Mouse (Mus musculus) urinary bladder, postnatal 14 days (tissue): Measurements from ENCODE around the gene 2010111I01Rik.

Experiments
- DNase-seq: peaks from one replicate; pipeline ENCODE4 v3.0.0; 2021; ENCODE audit warnings: low spot score

The 2010111I01Rik gene

GRCm38 (mm10) chr13:63030023-63030422, 65.3 kb downstream of the 2010111I01Rik start:
- no peak for DNase-seq

DNA sequence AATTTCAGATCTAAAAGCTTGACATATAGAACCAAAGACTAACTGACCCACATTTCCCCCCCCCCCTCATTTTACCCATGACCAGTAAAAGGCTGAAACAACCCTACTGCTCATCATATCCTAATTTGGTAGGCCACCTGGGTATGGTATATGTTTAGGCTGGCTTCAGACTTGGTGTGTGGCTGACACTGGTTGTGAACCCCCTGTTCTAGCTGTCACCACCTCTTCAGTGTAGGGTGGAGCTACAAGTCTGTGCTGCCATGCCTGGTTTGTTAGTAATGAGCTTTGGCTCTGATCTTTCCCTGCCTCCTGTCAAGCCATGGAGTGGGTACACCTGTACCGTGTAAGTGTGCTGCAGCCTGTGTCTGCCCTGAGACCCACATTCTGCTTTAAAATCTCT, 66.6 kb downstream of the 2010111I01Rik start:
- DNase-seq, result no peak

GRCm38 (mm10) chr13:63032304-63032830, 67.7 kb downstream of the 2010111I01Rik start:
- no peak for DNase-seq

GRCm38 (mm10) chr13:63032958-63033357, 68.3 kb downstream of the 2010111I01Rik start:
- no peak for DNase-seq

GRCm38 (mm10) chr13:63033364-63033763, 68.7 kb downstream of the 2010111I01Rik start:
- DNase-seq, result no peak

DNA sequence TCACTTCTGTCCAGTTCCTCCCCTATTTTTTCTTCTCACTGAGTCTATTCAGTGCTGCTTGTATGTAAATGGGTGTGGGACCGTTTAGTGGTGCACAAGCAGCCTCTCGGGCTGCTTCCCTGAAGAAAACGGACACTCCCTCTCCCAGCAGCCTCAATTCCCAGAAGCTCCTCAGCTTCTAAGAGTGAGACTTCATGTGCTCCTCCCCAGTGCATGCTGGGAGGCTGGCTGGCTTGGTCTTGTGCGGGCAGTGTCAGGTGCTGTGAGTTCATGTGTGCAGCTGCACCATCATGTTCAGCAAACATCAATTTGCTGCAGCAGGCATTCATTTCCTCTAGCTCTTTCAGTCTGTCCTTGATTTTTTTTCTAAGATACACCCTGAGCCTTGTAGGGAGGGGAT, 70.0 kb downstream of the 2010111I01Rik start:
- no peak for DNase-seq

- DNase-seq, result no peak
Observed at GRCm38 (mm10) chr13:63037906-63038305, 73.2 kb downstream of the 2010111I01Rik start.

DNA sequence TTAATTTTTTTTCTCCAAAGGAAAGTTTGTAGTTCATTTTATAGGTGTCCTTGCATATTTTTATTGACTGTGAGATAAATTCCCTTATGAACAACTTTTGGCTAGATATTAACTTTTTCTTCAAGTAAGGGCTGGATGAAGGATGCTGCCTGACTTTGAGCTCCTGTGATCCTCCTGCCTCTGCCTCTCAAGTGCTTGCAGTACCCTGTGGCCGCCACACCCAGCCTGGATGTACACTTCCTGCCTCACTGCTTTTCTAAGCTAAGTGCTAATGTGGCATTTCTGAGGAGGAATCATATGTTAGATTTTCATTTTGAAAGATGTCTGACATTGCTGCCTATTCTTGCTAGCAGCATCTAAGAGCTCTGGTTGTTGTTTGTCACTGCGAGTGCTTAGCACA, 73.7 kb downstream of the 2010111I01Rik start:
- DNase-seq, result no peak

GRCm38 (mm10) chr13:63038871-63039270, 74.2 kb downstream of the 2010111I01Rik start:
- no peak for DNase-seq

DNA sequence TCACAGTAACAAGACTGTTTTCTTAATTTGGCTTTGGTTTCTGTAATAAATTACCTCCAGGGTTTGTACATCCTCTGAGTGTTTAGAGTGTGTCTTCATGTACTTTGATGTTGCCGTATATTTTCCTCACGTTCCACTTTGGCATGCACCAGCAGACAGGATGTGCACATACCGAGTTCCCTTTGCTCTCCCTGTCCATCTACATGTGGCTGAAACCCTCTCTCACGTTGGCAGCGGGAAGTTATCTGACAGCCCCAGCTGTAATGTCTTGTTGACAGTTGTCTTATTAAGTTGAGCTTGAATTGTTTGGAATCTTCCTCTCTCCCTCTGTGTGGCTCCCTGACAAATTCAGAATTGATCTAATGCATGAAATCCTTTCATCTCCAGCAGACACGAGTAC, 74.6 kb downstream of the 2010111I01Rik start:
- DNase-seq, result no peak

DNA sequence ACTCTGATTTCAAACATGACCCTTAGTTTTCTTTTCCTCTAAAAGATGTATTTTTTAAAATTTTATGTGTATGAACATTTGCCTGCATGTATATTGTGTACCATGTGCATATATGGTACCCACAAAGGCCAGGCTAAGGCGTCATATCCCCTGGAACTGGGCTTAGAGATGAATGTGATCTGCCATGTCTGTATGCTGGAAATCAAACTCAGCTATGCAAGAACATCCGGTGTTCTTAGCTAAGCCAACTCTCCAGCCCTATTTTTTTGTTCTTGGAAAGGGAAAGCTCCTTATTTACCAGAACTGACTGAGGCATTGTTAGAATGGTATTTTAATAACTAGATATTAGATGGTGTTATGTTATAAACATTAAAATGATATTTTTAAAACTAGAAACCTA, 75.2 kb downstream of the 2010111I01Rik start:
- no peak for DNase-seq

DNA sequence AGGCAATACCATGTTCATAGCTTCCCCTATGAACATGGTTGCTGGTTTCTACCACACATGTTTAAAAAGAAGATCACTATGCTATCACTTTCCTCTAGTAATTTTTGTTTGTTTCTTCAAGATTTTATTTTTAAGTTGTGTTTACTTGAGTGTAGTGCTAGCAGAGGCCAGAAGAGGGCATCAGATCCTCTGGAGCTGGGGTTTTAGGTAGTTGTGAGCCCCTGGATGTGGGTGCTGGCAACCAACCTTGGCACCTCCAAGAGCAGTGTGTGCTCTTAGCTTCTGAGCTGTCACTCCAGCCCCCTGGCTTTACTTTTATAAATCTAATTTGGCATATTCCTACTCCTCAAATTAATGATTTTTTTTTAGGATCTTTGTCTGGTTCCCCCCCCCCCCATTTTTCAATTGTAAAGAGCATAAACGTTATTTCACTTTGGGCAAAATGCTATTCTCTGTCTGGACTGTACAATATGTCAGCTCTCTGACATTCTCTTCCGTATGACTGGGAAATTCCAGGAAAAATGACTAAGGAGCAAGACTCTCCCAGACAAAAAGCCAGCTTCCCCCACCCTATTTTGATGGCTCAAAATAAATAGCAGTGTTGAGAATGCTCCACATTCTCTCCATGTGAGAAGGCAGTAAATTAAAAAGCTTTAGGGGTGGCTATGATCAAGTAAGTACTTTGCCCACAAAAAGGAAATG, 81.0 kb downstream of the 2010111I01Rik start:
- DNase-seq, result no peak

GRCm38 (mm10) chr13:63046206-63047020, 81.7 kb downstream of the 2010111I01Rik start:
- peak; percentile 80 for DNase-seq

GRCm38 (mm10) chr13:63063706-63064105, 99.0 kb downstream of the 2010111I01Rik start:
- DNase-seq, result no peak

DNA sequence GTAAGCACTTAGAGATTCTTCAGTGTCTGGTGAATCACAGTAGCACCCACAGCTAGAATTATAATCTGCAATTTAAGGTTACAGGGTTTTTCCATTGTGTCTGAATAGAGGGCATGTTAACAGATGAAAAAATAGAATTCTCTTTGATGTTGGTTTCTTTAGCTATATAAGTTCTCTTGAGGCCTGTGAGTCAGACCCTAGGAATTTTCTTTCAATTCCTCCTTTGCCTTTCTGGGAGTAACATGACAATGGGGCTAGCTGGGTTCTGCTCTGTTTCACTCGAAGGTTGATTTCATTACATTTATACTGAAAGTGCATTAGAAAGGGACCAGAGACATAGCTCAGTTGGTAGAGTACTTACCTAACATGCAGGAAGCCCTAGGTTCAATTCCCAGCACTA, 101.9 kb downstream of the 2010111I01Rik start:
- no peak for DNase-seq

GRCm38 (mm10) chr13:63068371-63069136, 103.9 kb downstream of the 2010111I01Rik start:
- DNase-seq, result no peak

DNA sequence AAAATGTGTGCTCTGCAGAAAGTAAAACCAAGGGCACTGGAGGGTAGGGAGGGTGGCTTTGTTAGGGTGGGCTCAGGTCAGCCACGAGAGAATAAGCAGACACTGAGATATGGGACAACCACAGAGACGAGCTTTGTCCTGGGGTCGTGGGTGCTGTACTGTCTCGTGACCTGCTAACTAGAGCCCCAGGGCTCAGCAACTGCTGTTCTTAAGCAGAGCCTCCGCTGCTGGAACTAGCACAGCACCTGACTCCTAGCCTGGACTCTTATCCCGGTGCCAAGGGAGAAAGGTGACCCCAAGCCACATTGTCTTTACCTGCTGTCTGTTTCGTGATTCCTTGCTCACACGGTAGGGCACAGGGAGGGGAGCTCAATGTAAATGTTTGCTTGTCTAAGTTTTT, 107.2 kb downstream of the 2010111I01Rik start:
- DNase-seq, result no peak

DNA sequence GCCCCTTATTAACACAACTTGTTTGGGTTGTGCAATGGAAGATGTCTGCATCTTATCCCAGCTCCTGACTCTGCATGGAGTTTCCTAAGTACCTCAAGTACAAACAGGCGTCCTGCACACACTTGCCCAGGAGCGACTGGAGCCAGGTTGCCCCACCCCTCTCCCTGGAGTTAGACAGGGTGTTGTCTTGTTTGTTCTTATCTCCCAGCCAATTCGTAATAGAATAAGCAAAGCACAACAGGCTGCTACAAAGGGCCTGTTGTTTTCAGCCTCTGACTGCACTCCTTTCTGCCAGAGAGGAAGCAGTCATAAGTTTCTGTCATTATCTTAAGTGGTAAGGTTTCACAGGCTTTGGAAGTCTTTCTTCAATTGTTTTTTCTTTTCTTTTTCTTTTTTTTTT, 107.7 kb downstream of the 2010111I01Rik start:
- DNase-seq, result peak; percentile 70

DNA sequence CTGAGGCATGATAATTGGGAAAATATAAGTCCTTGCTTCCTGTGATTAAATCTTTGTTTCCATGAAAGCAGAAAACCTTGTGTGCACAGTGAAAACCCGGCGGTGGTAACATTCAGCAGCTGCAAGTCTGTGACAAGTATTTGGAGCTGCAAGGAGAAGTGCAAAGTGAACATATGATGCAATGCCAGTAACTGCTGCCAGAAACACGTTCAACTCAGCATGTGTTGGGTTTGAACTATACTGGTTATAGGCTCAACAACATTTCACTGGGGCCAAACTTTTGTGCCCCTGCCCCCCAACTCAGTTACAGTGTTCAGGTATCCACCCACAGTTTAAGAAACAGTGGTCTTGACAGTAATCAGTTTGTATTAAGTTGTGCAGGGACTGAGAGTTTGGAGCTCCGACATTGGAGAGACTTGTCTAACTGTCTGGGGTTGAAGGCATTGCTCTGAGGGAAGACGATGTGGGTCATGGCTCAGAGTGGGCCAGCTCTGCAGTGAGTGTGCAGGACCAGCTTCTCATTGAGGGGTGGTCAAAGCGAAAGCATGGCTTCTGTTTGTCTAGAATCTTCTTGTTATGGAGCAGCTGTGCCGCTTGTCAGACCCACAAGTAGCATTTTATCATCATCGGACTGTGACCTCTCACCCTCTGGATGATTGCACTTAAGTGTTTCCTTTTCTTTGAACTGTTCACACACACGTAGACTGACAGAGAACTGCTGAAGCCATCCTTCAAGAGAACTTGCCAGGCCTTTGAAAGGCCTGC, 109.4 kb downstream of the 2010111I01Rik start:
- no peak for DNase-seq

DNA sequence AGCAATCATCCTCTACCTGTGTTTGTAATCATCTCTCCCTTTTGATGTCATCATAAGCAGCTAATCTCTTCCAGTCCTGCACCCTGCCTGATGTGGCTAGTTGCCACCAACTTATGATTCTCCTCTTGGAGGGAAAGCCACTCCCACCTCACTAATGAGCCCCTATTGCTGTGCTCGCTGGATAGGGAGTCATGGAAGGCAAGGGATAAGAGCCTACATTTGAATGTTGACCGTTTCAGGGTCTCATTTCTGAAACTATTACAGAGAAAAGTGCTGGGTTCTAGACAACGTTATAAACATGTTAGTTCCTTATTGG, 109.9 kb downstream of the 2010111I01Rik start:
- DNase-seq, result no peak

DNA sequence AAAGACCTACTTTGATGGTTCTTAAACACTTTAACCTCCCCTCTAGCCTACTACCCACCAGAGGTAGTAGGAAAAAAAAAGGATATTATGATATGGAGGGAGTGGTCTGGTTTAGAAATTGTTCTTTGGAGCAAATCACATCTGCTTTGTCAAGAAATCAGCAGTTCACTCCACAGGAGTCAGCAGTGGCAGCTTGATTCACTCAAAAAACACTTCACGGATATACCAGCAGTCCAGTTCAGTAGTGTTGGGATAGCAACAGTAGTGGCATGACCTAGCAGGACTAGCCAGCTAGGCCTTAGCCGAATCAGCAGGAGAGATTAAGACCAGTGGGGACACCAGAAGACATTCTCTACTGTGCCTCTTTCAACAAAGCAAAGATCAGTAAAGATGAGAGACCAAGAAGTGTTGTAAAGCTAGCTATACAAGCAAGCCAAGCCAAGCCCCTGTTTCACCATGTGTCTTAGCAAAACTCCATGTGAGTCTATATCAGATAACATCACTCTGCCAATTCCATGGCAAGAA, 110.7 kb downstream of the 2010111I01Rik start:
- no peak for DNase-seq

- DNase-seq, result no peak
Observed at GRCm38 (mm10) chr13:63080191-63080590, 115.5 kb downstream of the 2010111I01Rik start.
